Mouse (Mus musculus) urinary bladder, postnatal 4 days (tissue): ENCODE data around the gene Flna.

ENCODE experiments used
- DNase-seq, 2 experiments: peaks; one replicate each; pipeline ENCODE4 v3.0.0; 2021 to 2022; ENCODE audit warnings: low spot score in 2 of 2

Gene Flna

GRCm38 (mm10) chrX:74249615-74250014 is at the start of gene Flna:
Gene Flna (minus strand): TSS chrX:74249820.
- DNase-seq: peak; percentile 68 to 75

GRCm38 (mm10) chrX:74298348-74298747 is 48.7 kb upstream of the Flna start:
- no peak for DNase-seq

GRCm38 (mm10) chrX:74296538-74297448 is 47.2 kb upstream of the Flna start, which contains the start of gene Atp6ap1:
Gene Atp6ap1 (plus strand): TSS chrX:74297097.
- DNase-seq: peak; percentile 91 to 94

DNA sequence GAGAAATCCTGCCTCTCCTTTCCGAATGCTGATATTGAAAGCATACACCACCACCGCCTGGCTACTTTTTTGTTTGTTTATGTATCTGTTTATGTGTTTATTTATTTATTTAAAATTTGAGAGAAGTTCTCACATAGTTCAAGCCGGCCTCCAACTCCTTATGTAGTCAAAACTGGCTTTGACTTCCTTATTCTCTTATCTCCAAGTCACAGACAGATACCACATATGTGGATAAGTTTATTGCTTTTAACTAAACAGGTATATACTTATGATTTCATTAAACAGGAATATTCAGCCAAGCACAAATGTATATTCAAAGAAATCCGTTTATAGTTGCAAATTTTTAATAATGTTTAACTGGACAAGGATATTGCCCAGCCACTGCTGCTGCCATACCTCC is 43.8 kb upstream of the Flna start:
- no peak for DNase-seq

GRCm38 (mm10) chrX:74283092-74283437 is 33.4 kb upstream of the Flna start:
- DNase-seq: no peak

- DNase-seq: peak; percentile 75 to 81
These were observed 32.9 kb upstream of the Flna start for GRCm38 (mm10) chrX:74282395-74283091.

GRCm38 (mm10) chrX:74281732-74282394 is 32.2 kb upstream of the Flna start, which contains the start of the genes Taz and Dnase1l1:
Gene Taz (plus strand): TSS chrX:74281912.
Gene Dnase1l1 (minus strand): TSS chrX:74282337.
- DNase-seq: peak; percentile 76 to 81

DNA sequence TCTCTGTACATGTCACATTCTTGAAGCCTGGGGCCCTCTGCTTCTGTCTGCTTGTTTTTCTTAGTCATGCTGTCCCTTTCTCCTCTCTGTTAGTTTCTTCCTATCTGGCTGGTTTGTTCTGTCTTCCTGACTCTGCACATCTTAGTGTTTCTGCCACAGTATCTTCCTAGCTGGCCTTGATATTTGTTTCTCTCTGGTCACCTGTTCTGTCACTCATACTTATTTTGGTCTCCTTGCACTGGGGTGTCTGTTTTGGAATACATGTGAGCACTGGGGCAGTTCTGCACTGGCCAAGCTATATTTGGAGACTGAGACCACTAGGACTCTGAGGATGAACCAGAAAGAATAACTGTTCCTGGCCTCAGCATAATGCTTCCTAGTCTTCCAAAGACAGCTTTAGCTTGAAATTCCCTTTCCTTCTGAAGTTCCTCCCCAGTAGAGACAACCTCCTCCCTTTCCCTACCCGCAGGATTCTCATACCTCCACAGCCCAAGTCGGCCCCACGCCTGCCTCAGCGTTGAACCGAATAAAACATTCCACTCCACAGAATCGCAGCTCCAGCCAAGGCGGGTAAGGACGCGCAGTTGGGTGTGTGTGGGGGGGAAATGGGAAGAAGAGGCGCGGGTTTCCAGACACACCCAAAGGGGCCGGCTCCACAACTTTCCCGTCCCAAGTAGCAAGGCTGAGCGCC is 31.6 kb upstream of the Flna start:
- no peak for DNase-seq

GRCm38 (mm10) chrX:74277916-74278315 is 28.3 kb upstream of the Flna start:
- no peak for DNase-seq

DNA sequence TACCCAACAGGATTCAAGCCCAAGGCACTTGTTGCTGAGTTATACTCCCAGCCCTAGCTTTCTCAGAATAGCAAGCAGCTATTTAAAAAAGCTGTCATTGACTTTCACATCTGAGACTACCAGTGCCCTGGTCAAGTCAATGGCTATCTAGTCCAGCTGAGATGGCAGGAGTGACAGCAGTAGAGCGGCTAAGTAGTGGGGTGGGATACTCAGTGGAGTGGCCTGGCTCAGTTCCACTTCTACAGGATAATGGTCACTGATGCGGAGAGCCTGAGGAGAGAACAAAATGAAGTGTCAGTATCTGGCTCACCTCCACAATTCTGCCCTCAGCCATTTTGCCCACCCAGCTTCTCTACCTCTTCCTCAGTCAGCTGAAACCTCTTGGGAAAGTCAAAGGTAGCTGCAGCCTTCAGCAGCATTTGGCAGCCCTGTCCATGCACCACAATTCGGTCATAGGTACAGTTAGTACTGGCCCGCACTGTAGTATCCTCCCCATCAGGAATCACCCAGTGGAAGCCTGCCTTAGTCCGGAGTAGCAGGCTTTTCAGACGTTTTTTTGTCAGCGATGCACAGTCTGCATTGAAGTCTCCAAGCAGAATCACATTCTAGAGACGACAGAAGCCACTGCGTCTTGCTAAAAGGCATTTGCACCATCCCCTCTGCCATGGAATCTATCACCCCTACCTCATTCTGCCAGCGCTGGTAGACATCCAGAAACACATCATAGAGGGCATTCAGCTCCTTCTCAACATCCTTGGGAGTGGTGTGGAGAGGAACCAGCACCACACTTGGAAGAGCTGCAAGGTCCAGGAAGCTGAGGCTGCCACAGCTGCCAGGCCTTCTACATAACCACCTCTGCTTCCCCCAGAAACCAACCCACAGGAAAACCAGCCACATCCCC is 24.1 kb upstream of the Flna start:
- no peak for DNase-seq

- DNase-seq: peak in 1 of 2 experiments; percentile 20
These were observed 21.4 kb upstream of the Flna start for GRCm38 (mm10) chrX:74270902-74271551.

DNA sequence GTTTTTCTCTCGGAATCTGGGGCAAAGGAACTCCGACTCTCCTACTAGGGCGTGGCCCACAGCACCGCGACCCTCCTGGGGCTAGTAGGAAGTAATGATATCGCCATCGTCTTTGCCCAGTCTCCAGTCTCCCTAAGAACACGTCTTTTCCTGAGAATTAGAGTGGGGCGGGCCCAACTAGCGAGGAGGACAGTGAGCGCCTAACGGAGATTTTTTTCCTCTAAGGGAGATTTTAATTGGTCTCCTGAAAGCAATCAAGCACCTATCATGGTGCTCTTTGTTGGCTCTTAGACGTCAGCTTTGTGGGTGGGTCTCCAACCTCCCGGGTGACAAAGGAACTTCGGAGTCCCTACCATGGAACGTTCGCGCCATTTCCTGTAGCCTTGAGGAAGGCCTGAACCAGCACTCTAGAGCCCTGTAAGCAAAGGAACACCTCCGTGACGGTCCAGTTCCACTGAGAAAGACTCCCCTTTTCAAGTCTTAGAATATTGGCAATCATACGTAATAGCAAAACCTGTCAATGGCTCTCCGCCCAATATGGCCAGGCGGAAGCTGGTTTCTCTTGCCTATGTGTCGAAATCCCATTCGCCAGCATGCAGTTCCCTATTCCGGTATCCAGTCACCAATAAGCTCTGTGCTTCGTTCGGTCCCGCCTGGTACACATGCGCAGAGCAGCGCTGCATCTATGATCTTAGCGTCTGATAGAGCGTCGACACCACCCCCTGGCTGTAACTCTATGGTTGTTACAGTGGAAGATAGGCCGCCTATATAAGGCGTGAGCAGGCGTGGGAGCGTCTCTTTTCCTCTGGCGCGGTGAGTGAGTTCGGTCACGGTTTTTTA is 20.7 kb upstream of the Flna start, which contains the start of gene Rpl10:
Rpl10 (plus strand) TSS at position 751 of the 840 bp plus-strand sequence.
- peak; percentile 87 to 88 for DNase-seq

- no peak for DNase-seq
These were observed 20.1 kb upstream of the Flna start for GRCm38 (mm10) chrX:74269736-74270061.

DNA sequence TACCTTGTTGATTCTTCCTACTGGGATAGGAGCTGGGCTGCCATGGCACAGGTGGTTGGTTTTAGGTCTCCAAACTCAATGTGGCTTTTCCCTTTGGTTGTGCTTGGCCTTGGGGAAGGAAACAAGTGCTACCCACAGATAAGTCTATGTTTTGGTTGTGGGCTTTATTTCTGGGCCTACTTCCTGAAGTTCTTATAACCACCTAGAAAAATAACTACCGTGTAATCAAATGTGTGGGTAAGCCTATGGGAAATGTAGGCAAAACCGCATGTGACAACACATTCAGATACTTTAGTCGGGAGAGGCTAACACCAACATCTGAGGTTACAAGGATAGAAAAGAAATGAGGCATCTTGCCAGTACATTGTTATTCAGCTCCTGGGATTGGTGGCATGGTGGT is 8.1 kb upstream of the Flna start:
- DNase-seq: no peak

- DNase-seq: no peak
These were observed 5.4 kb upstream of the Flna start for GRCm38 (mm10) chrX:74254888-74255565.

DNA sequence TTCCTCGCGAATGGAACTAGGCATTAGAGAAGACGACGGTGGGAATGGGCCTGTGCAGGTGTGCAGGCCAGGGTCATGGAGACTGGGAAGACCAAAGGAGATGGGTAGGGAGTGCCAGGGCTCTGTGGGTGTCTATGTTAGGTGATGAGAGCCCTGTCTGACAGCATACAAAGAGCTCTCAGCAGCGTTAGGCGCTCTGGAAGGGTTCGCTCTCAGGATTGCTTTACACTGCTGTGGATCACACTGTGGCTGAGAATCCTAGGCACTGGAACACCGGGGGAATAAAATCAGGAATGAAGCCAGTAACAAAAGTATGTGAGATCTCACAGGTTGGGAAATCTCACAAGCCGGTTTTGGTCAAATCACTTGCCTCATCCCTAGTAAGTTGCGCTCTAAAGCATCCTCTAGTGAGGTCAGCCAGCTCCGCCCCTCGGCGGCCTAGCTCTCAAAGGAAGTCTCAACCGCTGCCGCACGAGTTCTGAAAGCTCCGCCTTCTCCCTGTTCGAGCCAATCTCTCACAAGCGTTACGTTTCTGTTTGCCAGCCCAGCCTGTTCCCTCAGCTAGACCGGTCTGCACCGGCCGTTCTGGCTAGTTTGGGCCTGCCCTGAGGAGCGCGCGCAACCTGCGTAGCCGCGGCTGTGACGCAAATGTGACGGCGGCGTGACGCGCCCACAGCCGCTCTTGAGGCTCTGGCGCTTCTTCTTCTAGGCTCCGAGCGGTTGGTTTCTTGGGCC is 4.7 kb upstream of the Flna start, which contains the start of gene Emd:
Emd (plus strand) TSS at position 535 of the 735 bp plus-strand sequence.
- DNase-seq: peak; percentile 84 to 85

DNA sequence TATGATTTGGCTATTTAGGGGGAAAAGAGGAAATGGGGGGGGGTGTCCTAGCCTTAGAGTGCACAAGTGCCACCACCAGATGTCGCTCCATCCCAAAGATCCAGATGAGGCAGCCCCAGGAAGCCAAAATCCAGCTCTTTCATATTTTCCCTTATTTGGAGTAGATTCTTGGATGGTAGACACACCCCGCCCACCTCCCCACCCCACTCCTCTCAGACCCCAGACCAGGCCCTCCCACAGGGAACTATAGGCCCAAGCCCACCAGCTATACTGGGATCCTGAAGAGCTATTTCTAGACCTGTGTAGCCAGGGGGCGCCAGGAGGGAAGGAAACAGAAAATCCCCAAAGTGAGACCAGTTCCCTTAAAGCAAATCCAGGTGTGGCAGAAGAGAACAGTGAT is 969 bp downstream of the Flna start:
- DNase-seq: peak in 1 of 2 experiments; percentile 50

- DNase-seq: peak in 1 of 2 experiments; percentile 23
These were observed 2.9 kb downstream of the Flna start for GRCm38 (mm10) chrX:74246693-74247092.
